Mouse (Mus musculus) layer of hippocampus, postnatal 36 days (tissue): ENCODE measurements around the gene Cenpv. TPM values are rescaled to one million over a fixed set of nuclear protein-coding genes. Genes with fewer than 3 reads are reported as not detected.

Source experiments
- DNase-seq, 2 experiments: peaks; one replicate each; pipeline ENCODE4 v3.0.0; 2022
- total RNA-seq, 2 experiments: library from RNA; stranded (reverse); gene quantifications; 2 replicates each; pipeline ENCODE4 v1.2.3; 2021

Gene Cenpv
- total RNA-seq, result 10 to 100 TPM; 37.6 to 39.6 TPM

- DNase-seq, result peak; percentile 72 to 75
These were observed at the start of gene Cenpv for GRCm38 (mm10) chr11:62539089-62539890. TSS of gene Cenpv (minus strand) at chr11:62539261.

- no peak for DNase-seq
These were observed 48.0 kb upstream of the Cenpv start for GRCm38 (mm10) chr11:62587034-62587433.

GRCm38 (mm10) chr11:62584671-62585206 is 45.7 kb upstream of the Cenpv start:
- no peak for DNase-seq

GRCm38 (mm10) chr11:62583031-62583430 is 44.0 kb upstream of the Cenpv start:
- DNase-seq, result no peak

- DNase-seq, result peak; percentile 30 to 36
These were observed 37.6 kb upstream of the Cenpv start for GRCm38 (mm10) chr11:62576530-62577152.

GRCm38 (mm10) chr11:62575659-62576438 is 36.8 kb upstream of the Cenpv start:
- DNase-seq, result peak; percentile 40 to 46

GRCm38 (mm10) chr11:62575297-62575658 is 36.2 kb upstream of the Cenpv start:
- peak; percentile 81 to 83 for DNase-seq

- no peak for DNase-seq
These were observed 35.6 kb upstream of the Cenpv start for GRCm38 (mm10) chr11:62574703-62575085.

GRCm38 (mm10) chr11:62573959-62574702 is 35.1 kb upstream of the Cenpv start, which contains the start of gene Trpv2:
TSS of gene Trpv2 (plus strand) at chr11:62574486.
- no peak for DNase-seq

- DNase-seq, result no peak
These were observed 29.2 kb upstream of the Cenpv start for GRCm38 (mm10) chr11:62568300-62568699.

GRCm38 (mm10) chr11:62566211-62566610 is 27.1 kb upstream of the Cenpv start:
- no peak for DNase-seq

GRCm38 (mm10) chr11:62565747-62566146 is 26.7 kb upstream of the Cenpv start:
- no peak for DNase-seq

- no peak for DNase-seq
These were observed 24.5 kb upstream of the Cenpv start for GRCm38 (mm10) chr11:62563590-62563989.

GRCm38 (mm10) chr11:62560463-62561016 is 21.5 kb upstream of the Cenpv start:
- DNase-seq, result no peak

GRCm38 (mm10) chr11:62558961-62559646 is 20.0 kb upstream of the Cenpv start:
- no peak for DNase-seq

GRCm38 (mm10) chr11:62558152-62558551 is 19.1 kb upstream of the Cenpv start:
- no peak for DNase-seq

- no peak for DNase-seq
These were observed 18.1 kb upstream of the Cenpv start for GRCm38 (mm10) chr11:62557205-62557604.

GRCm38 (mm10) chr11:62555896-62556412 is 16.9 kb upstream of the Cenpv start:
- no peak for DNase-seq

- DNase-seq, result no peak
These were observed 16.0 kb upstream of the Cenpv start for GRCm38 (mm10) chr11:62554934-62555517.

GRCm38 (mm10) chr11:62554163-62554855 is 15.2 kb upstream of the Cenpv start:
- DNase-seq, result no peak
